Mouse (Mus musculus): ENCODE measurements at regions not wholly inside any gene's neighbourhood (a gene's known extent, or its start where the extent isn't known, plus 50 kb on each side); places are given as distances from the start of the nearest gene placed in this dataset.

GRCm38 (mm10) chr1:152281201-152281600 is 105.3 kb downstream of the Tsen15 start:
- H3K4me2 ChIP-seq (ENCODE audit: low read depth, low read length) = no peak overlapping the region
- no peaks in the 10 kb centered on the region for H3K9me3 ChIP-seq (ENCODE audit: control insufficient read depth, low read length)
- H3K4me3 ChIP-seq (ENCODE audit: low read depth, low read length) = no peak overlapping the region
- no peaks in the 10 kb centered on the region for H3K27me3 ChIP-seq (ENCODE audit: control insufficient read depth, insufficient read depth, low read length)
- no peaks in the 10 kb centered on the region for H3K36me3 ChIP-seq (ENCODE audit: control insufficient read depth, insufficient read depth, low read length)
- no peaks in the 10 kb centered on the region for H3K4me1 ChIP-seq (ENCODE audit: control insufficient read depth, insufficient read depth, low read length)
- H3K27ac ChIP-seq (ENCODE audit: low read depth, low read length) = no peak overlapping the region
- no peak overlapping the region for H3K9ac ChIP-seq (replicated peaks; ENCODE audit: low read depth, low read length)
- WGBS = 63% methylated on average over 8 of the region's 8 CpGs
- ATAC-seq (ENCODE audit: low read depth) = no peak

GRCm38 (mm10) chr1:152280014-152280413 is 106.5 kb downstream of the Tsen15 start:
- no peak for ATAC-seq (ENCODE audit: low read depth)
- Histone ChIP-seq H3K4me3 (ENCODE audit: low read depth, low read length) (no peak overlapping the region), H3K27me3 (ENCODE audit: control insufficient read depth, insufficient read depth, low read length) (no peaks in the 10 kb centered on the region), H3K4me2 (ENCODE audit: low read depth, low read length) (no peak overlapping the region), H3K36me3 (ENCODE audit: control insufficient read depth, insufficient read depth, low read length) (no peaks in the 10 kb centered on the region), H3K9ac (replicated peaks; ENCODE audit: low read depth, low read length) (no peak overlapping the region), H3K9me3 (ENCODE audit: control insufficient read depth, low read length) (no peaks in the 10 kb centered on the region), H3K27ac (ENCODE audit: low read depth, low read length) (no peak overlapping the region), H3K4me1 (ENCODE audit: control insufficient read depth, insufficient read depth, low read length) (no peaks in the 10 kb centered on the region)
- WGBS = 34% methylated on average over 1 of the region's 1 CpGs

DNA sequence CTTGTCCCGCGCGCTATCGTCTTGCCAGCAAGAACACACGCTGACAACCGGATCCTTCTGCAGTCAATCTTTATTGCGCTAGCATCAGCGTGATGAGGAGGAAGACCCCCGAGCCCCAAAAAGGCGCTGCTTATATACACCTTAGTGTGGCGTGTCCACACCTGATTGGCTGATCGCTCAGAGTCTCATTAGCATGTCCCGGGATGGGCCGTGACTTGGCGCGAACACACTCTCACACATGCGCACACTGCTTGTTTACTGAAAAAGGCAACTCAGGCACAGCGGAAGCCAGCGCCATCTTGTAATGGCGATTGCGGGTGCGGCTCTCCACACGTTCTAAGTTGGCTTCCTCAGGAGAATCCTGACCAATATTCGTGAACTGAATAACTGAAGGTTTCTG is 111.5 kb downstream of the Tsen15 start:
- H3K36me3 ChIP-seq (ENCODE audit: control insufficient read depth, insufficient read depth, low read length) = no peaks in the 10 kb centered on the region
- no peak overlapping the region for H3K4me3 ChIP-seq (ENCODE audit: low read depth, low read length)
- no peaks in the 10 kb centered on the region for H3K9me3 ChIP-seq (ENCODE audit: control insufficient read depth, low read length)
- no peaks in the 10 kb centered on the region for H3K27me3 ChIP-seq (ENCODE audit: control insufficient read depth, insufficient read depth, low read length)
- WGBS = 97% methylated on average over 24 of the region's 24 CpGs
- no peak overlapping the region for H3K4me2 ChIP-seq (ENCODE audit: low read depth, low read length)
- H3K4me1 ChIP-seq (ENCODE audit: control insufficient read depth, insufficient read depth, low read length) = no peaks in the 10 kb centered on the region
- H3K9ac ChIP-seq (replicated peaks; ENCODE audit: low read depth, low read length) = no peak overlapping the region
- no peak for ATAC-seq (ENCODE audit: low read depth)
- no peak overlapping the region for H3K27ac ChIP-seq (ENCODE audit: low read depth, low read length)

- no peak overlapping the region for H3K4me3 ChIP-seq (ENCODE audit: low read depth, low read length)
- no peaks in the 10 kb centered on the region for H3K36me3 ChIP-seq (ENCODE audit: control insufficient read depth, insufficient read depth, low read length)
- no peaks in the 10 kb centered on the region for H3K9me3 ChIP-seq (ENCODE audit: control insufficient read depth, low read length)
- H3K9ac ChIP-seq (replicated peaks; ENCODE audit: low read depth, low read length) = no peak overlapping the region
- no peaks in the 10 kb centered on the region for H3K27me3 ChIP-seq (ENCODE audit: control insufficient read depth, insufficient read depth, low read length)
- no peak overlapping the region for H3K4me2 ChIP-seq (ENCODE audit: low read depth, low read length)
- ATAC-seq (ENCODE audit: low read depth) = no peak
- H3K4me1 ChIP-seq (ENCODE audit: control insufficient read depth, insufficient read depth, low read length) = no peaks in the 10 kb centered on the region
- no peak overlapping the region for H3K27ac ChIP-seq (ENCODE audit: low read depth, low read length)
- 70% methylated on average over 1 of the region's 1 CpGs for WGBS
Observed at GRCm38 (mm10) chr1:152273430-152273829, 113.1 kb downstream of the Tsen15 start.

DNA sequence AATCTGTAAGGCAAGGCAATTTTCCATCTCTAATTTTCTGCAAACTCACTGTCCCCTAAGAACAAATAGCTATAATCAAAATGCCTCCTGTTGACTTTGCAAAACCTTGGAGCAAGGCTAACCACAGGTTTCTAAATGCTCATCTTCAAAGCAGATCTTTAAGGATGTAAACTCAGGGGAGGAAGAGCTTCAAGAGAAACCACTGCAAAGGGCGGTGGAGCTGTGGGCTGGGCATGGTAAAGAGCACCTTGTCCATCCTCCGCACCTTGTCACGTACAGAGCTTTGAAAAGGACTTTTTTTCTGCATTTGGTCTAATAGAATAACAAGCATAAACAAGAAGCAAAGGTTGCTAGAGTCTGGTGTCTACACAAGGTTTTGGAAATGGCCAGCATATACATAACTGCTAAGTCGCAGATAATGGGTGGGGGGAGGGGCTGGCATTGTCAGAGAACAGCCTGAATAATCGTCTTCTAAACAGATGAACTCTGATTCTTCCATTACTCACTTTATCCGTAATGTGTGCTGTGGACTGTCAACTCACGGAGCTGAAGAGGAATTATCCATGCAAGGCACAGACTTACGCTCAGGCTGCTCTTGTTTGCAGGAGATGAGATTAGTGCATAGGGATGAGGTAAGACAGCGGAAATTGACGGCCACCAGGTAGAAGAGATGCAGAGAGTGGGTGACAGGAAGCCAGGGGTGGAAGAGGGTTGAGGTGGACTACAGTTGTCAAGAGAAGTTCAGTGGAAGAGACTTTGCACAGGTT is 116.4 kb downstream of the Tsen15 start:
- H3K27me3 ChIP-seq (ENCODE audit: control insufficient read depth, insufficient read depth, low read length) = no peaks in the 10 kb centered on the region
- no peak overlapping the region for H3K4me2 ChIP-seq (ENCODE audit: low read depth, low read length)
- H3K4me3 ChIP-seq (ENCODE audit: low read depth, low read length) = no peak overlapping the region
- no peak overlapping the region for H3K27ac ChIP-seq (ENCODE audit: low read depth, low read length)
- H3K4me1 ChIP-seq (ENCODE audit: control insufficient read depth, insufficient read depth, low read length) = no peaks in the 10 kb centered on the region
- ATAC-seq (ENCODE audit: low read depth) = peak; percentile 21; the same call in 1 of the 2 replicates
- H3K9me3 ChIP-seq (ENCODE audit: control insufficient read depth, low read length) = no peaks in the 10 kb centered on the region
- WGBS = 66% methylated on average over 10 of the region's 10 CpGs
- no peak overlapping the region for H3K9ac ChIP-seq (replicated peaks; ENCODE audit: low read depth, low read length)
- no peaks in the 10 kb centered on the region for H3K36me3 ChIP-seq (ENCODE audit: control insufficient read depth, insufficient read depth, low read length)

- ATAC-seq (ENCODE audit: low read depth) = no peak
- Histone ChIP-seq H3K9ac (replicated peaks; ENCODE audit: low read depth, low read length) (no peak overlapping the region), H3K27me3 (ENCODE audit: control insufficient read depth, insufficient read depth, low read length) (no peaks in the 10 kb centered on the region), H3K9me3 (ENCODE audit: control insufficient read depth, low read length) (no peaks in the 10 kb centered on the region), H3K4me2 (ENCODE audit: low read depth, low read length) (no peak overlapping the region), H3K36me3 (ENCODE audit: control insufficient read depth, insufficient read depth, low read length) (no peaks in the 10 kb centered on the region), H3K4me1 (ENCODE audit: control insufficient read depth, insufficient read depth, low read length) (no peaks in the 10 kb centered on the region), H3K4me3 (ENCODE audit: low read depth, low read length) (no peak overlapping the region), H3K27ac (ENCODE audit: low read depth, low read length) (no peak overlapping the region)
Observed at GRCm38 (mm10) chr1:152266390-152266789, 120.1 kb downstream of the Tsen15 start.

- no peaks in the 10 kb centered on the region for H3K9me3 ChIP-seq (ENCODE audit: control insufficient read depth, low read length)
- no peaks in the 10 kb centered on the region for H3K27me3 ChIP-seq (ENCODE audit: control insufficient read depth, insufficient read depth, low read length)
- H3K4me3 ChIP-seq (ENCODE audit: low read depth, low read length) = no peak overlapping the region
- no peak overlapping the region for H3K27ac ChIP-seq (ENCODE audit: low read depth, low read length)
- WGBS = 86% methylated on average over 6 of the region's 6 CpGs
- no peak for ATAC-seq (ENCODE audit: low read depth)
- H3K36me3 ChIP-seq (ENCODE audit: control insufficient read depth, insufficient read depth, low read length) = no peaks in the 10 kb centered on the region
- H3K4me2 ChIP-seq (ENCODE audit: low read depth, low read length) = no peak overlapping the region
- no peaks in the 10 kb centered on the region for H3K4me1 ChIP-seq (ENCODE audit: control insufficient read depth, insufficient read depth, low read length)
- no peak overlapping the region for H3K9ac ChIP-seq (replicated peaks; ENCODE audit: low read depth, low read length)
Observed at GRCm38 (mm10) chr1:152264981-152265380, 121.5 kb downstream of the Tsen15 start.

GRCm38 (mm10) chr1:152261472-152261871 is 125.0 kb downstream of the Tsen15 start:
- Histone ChIP-seq H3K9me3 (ENCODE audit: control insufficient read depth, low read length) (no peaks in the 10 kb centered on the region), H3K4me1 (ENCODE audit: control insufficient read depth, insufficient read depth, low read length) (no peaks in the 10 kb centered on the region), H3K9ac (replicated peaks; ENCODE audit: low read depth, low read length) (no peak overlapping the region), H3K4me2 (ENCODE audit: low read depth, low read length) (no peak overlapping the region), H3K36me3 (ENCODE audit: control insufficient read depth, insufficient read depth, low read length) (no peaks in the 10 kb centered on the region), H3K27ac (ENCODE audit: low read depth, low read length) (no peak overlapping the region), H3K4me3 (ENCODE audit: low read depth, low read length) (no peak overlapping the region), H3K27me3 (ENCODE audit: control insufficient read depth, insufficient read depth, low read length) (no peaks in the 10 kb centered on the region)
- 10% methylated on average over 4 of the region's 4 CpGs for WGBS
- peak; percentile 71; the same call in 1 of the 2 replicates for ATAC-seq (ENCODE audit: low read depth)

GRCm38 (mm10) chr1:152260950-152261349 is 125.5 kb downstream of the Tsen15 start:
- ATAC-seq (ENCODE audit: low read depth) = no peak
- no peaks in the 10 kb centered on the region for H3K4me1 ChIP-seq (ENCODE audit: control insufficient read depth, insufficient read depth, low read length)
- no peak overlapping the region for H3K4me3 ChIP-seq (ENCODE audit: low read depth, low read length)
- no peaks in the 10 kb centered on the region for H3K9me3 ChIP-seq (ENCODE audit: control insufficient read depth, low read length)
- no peaks in the 10 kb centered on the region for H3K27me3 ChIP-seq (ENCODE audit: control insufficient read depth, insufficient read depth, low read length)
- no peaks in the 10 kb centered on the region for H3K36me3 ChIP-seq (ENCODE audit: control insufficient read depth, insufficient read depth, low read length)
- WGBS = 87% methylated on average over 1 of the region's 1 CpGs
- no peak overlapping the region for H3K9ac ChIP-seq (replicated peaks; ENCODE audit: low read depth, low read length)
- H3K27ac ChIP-seq (ENCODE audit: low read depth, low read length) = no peak overlapping the region
- no peak overlapping the region for H3K4me2 ChIP-seq (ENCODE audit: low read depth, low read length)

All from neural tube, embryonic 14.5 days (tissue).